20 mouse cellular contexts compared by ENCODE assay signal in genomic region chr15:9087421-9087820, GRCm38 (mm10). TPM values are rescaled to one million over a fixed set of nuclear protein-coding genes. Genes with fewer than 3 reads are reported as not detected.
DNase-seq lines count a peak whose midpoint lies in the region; ATAC-seq and TF ChIP-seq lines count a peak whose summit lies in the region.
"Had no signal": no experiment of that assay in that cellular context is flagged by ENCODE, and none has a peak within 500 bp of the region (broad histone marks: within the 10 kb centered on the region; RNA-seq: fewer than 3 reads in every experiment).

No protein-coding gene starts in this region.

- no peak for TF ChIP-seq EP300 in heart, adult 2 months (IDR thresholded peaks at IDR 0.05; ENCODE audit: insufficient read depth, low read depth, low read length)

- no peak for ATAC-seq in heart, embryonic 11.5 days (replicated peaks; ENCODE audit: insufficient number of reproducible peaks, low FRiP score, low TSS enrichment)
- ATAC-seq in liver, embryonic 11.5 days (replicated peaks; ENCODE audit: low FRiP score), result no peak
- ATAC-seq in intestine, postnatal 0 days, result peak; percentile 17; the same call in 1 of the 2 replicates
- ATAC-seq: forebrain, embryonic 16.5 days; lung, postnatal 0 days; Patski had no signal

- no peak overlapping the region for H3K9ac ChIP-seq in heart, embryonic 11.5 days (ENCODE audit: low read depth, low read length)
- H3K9ac ChIP-seq in heart, adult 2 months (ENCODE audit: low read depth, low read length), result no peak overlapping the region
- no peak overlapping the region for H3K9ac ChIP-seq in liver, embryonic 11.5 days (ENCODE audit: low read depth, low read length)
- H3K9ac ChIP-seq in intestine, postnatal 0 days (ENCODE audit: low read depth, low read length), result no peak overlapping the region
- H3K9ac ChIP-seq: hindbrain, embryonic 13.5 days; limb, embryonic 15.5 days; midbrain, embryonic 15.5 days had no signal

- peaks cover 31% of the 10 kb centered on the region for H3K4me1 ChIP-seq in heart, embryonic 11.5 days (ENCODE audit: control insufficient read depth, insufficient read depth, low read length)
- H3K4me1 ChIP-seq in heart, adult 2 months (ENCODE audit: control insufficient read depth, insufficient read depth, low read length), result no peaks in the 10 kb centered on the region
- H3K4me1 ChIP-seq in liver, embryonic 11.5 days (replicated peaks; ENCODE audit: control insufficient read depth, insufficient read depth, low read length), result peaks cover 20% of the 10 kb centered on the region
- H3K4me1 ChIP-seq in intestine, postnatal 0 days (replicated peaks; ENCODE audit: control insufficient read depth, insufficient read depth, low read length), result no peaks in the 10 kb centered on the region
- H3K4me1 ChIP-seq: limb, embryonic 15.5 days; midbrain, embryonic 15.5 days had no signal

- H3K4me2 ChIP-seq in heart, embryonic 11.5 days, result no peak overlapping the region; the same call in 1 of the 2 replicates
- no peak overlapping the region for H3K4me2 ChIP-seq in liver, embryonic 11.5 days
- H3K4me2 ChIP-seq in intestine, postnatal 0 days (replicated peaks; ENCODE audit: low read depth), result no peak overlapping the region
- H3K4me2 ChIP-seq: hindbrain, embryonic 13.5 days; limb, embryonic 15.5 days; midbrain, embryonic 15.5 days had no signal

- intact Hi-C loops in heart, adult 2 months (cut with DNase I), result no loop called here

- no peaks in the 10 kb centered on the region for H3K9me3 ChIP-seq in heart, embryonic 11.5 days (replicated peaks; ENCODE audit: control insufficient read depth, low read length)
- no peaks in the 10 kb centered on the region for H3K9me3 ChIP-seq in liver, embryonic 11.5 days (ENCODE audit: control insufficient read depth, low read length)
- H3K9me3 ChIP-seq in intestine, postnatal 0 days (ENCODE audit: control insufficient read depth), result no peaks in the 10 kb centered on the region
- H3K9me3 ChIP-seq: hindbrain, embryonic 13.5 days; limb, embryonic 15.5 days; midbrain, embryonic 15.5 days had no signal

- WGBS in heart, embryonic 11.5 days (ENCODE audit: insufficient replicate concordance), result 67% methylated on average over 5 of the region's 5 CpGs
- WGBS in heart, adult 2 months, result 72% methylated on average over 5 of the region's 5 CpGs
- 77% methylated on average over 5 of the region's 5 CpGs for WGBS in liver, embryonic 11.5 days
- 62% methylated on average over 5 of the region's 5 CpGs for WGBS in intestine, postnatal 0 days

- DNase-seq in heart, adult 2 months, result no peak
- DNase-seq in liver, embryonic 11.5 days (ENCODE audit: low spot score), result no peak
- no peak for DNase-seq in liver
- no peak for DNase-seq in spleen, postnatal 36 days (ENCODE audit: low spot score in 2 of 2)
- DNase-seq in lung, postnatal 14 days, result no peak
- DNase-seq: B cell, adult 2 months; cerebellum, adult 18-20 months; cerebellum, postnatal 25 days; gastrocnemius, adult 2 months; layer of hippocampus, postnatal 36 days; right cerebral cortex, postnatal 25 days had no signal

- H3K27me3 ChIP-seq in heart, embryonic 11.5 days (ENCODE audit: control insufficient read depth, insufficient read depth, low read length), result no peaks in the 10 kb centered on the region
- no peaks in the 10 kb centered on the region for H3K27me3 ChIP-seq in heart, adult 2 months (ENCODE audit: control insufficient read depth, insufficient read depth, low read length)
- H3K27me3 ChIP-seq in liver, embryonic 11.5 days (replicated peaks; ENCODE audit: control insufficient read depth, insufficient read depth, low read length), result no peaks in the 10 kb centered on the region
- H3K27me3 ChIP-seq in intestine, postnatal 0 days (replicated peaks; ENCODE audit: control insufficient read depth, insufficient read depth, low read length), result no peaks in the 10 kb centered on the region
- H3K27me3 ChIP-seq: hindbrain, embryonic 13.5 days; limb, embryonic 15.5 days; midbrain, embryonic 15.5 days; Patski had no signal

- no peak overlapping the region for H3K4me3 ChIP-seq in heart, embryonic 11.5 days (ENCODE audit: low read depth, low read length)
- H3K4me3 ChIP-seq in heart, adult 2 months, result no peak overlapping the region
- no peak overlapping the region for H3K4me3 ChIP-seq in liver, embryonic 11.5 days (ENCODE audit: low read depth, low read length)
- H3K4me3 ChIP-seq in intestine, postnatal 0 days (ENCODE audit: low read depth, low read length), result no peak overlapping the region
- H3K4me3 ChIP-seq: gastrocnemius, adult 2 months; hindbrain, embryonic 13.5 days; limb, embryonic 15.5 days; midbrain, embryonic 15.5 days; myocyte had no signal

- no peak for TF ChIP-seq CTCF in heart, adult 2 months (IDR thresholded peaks at IDR 0.05)
- TF ChIP-seq CTCF in intestine, postnatal 0 days (IDR thresholded peaks at IDR 0.05; ENCODE audit: low read depth), result no peak

- H3K36me3 ChIP-seq in heart, embryonic 11.5 days (ENCODE audit: control insufficient read depth, insufficient read depth, low read length), result peaks cover 6% of the 10 kb centered on the region
- no peaks in the 10 kb centered on the region for H3K36me3 ChIP-seq in heart, adult 2 months (ENCODE audit: control insufficient read depth, insufficient read depth, low read length)
- peaks cover 44% of the 10 kb centered on the region for H3K36me3 ChIP-seq in liver, embryonic 11.5 days (ENCODE audit: control insufficient read depth, insufficient read depth, low read length)
- H3K36me3 ChIP-seq in intestine, postnatal 0 days (ENCODE audit: control insufficient read depth, insufficient read depth), result peaks cover 18% of the 10 kb centered on the region
- H3K36me3 ChIP-seq: midbrain, embryonic 15.5 days had no signal

- no peaks in the 10 kb centered on the region for H3K79me2 ChIP-seq in heart, adult 2 months (replicated peaks; ENCODE audit: control insufficient read depth, insufficient read depth, low read length)

- TF ChIP-seq POLR2A in heart, adult 2 months (IDR thresholded peaks at IDR 0.05; ENCODE audit: insufficient read depth, low read depth, low read length), result no peak

- H3K27ac ChIP-seq in heart, embryonic 11.5 days (ENCODE audit: low read depth, low read length), result peak overlapping the region; percentile 37
- H3K27ac ChIP-seq in heart, adult 2 months, result no peak overlapping the region
- 0 out of 2 replicates have a peak overlapping the region, but pooled peaks have one; percentile 53 for H3K27ac ChIP-seq in liver, embryonic 11.5 days (ENCODE audit: low read depth, low read length)
- H3K27ac ChIP-seq in intestine, postnatal 0 days (ENCODE audit: low read depth, low read length), result peak overlapping the region; percentile 57
- H3K27ac ChIP-seq: gastrocnemius, adult 2 months; hindbrain, embryonic 13.5 days; limb, embryonic 15.5 days; midbrain, embryonic 15.5 days had no signal

RNA-seq across cellular contexts. Expression of gene Nadk2, which starts 16.4 kb away (rescaled TPM):
- 57.1 and 65.3 TPM in 2 replicates for polyA plus RNA-seq in heart, embryonic 11.5 days (2014; fragmentation: Nextera tagmentation; extraction: Ambion mirVana)
- total RNA-seq in heart, adult 2 months (2021), result 10 to 100 TPM; 61.4 to 74.8 TPM
- polyA plus RNA-seq in heart, adult 2 months (2012; rRNA removed), result 20.9 and 47.6 TPM in 2 replicates
- polyA plus RNA-seq in liver, embryonic 11.5 days (2014; fragmentation: Nextera tagmentation; extraction: Ambion mirVana), result 122 and 148 TPM in 2 replicates
- polyA plus RNA-seq in intestine, postnatal 0 days (2015; fragmentation: Nextera tagmentation; extraction: Ambion mirVana), result 37.3 and 38.8 TPM in 2 replicates

RNA-seq across cellular contexts. Expression of gene Lmbrd2, which starts 52.9 kb away (rescaled TPM):
- polyA plus RNA-seq in heart, embryonic 11.5 days (2014; fragmentation: Nextera tagmentation; extraction: Ambion mirVana), result 3.4 and 4.3 TPM in 2 replicates
- total RNA-seq in heart, adult 2 months (2021), result 10 to 100 TPM; 12.4 to 14.0 TPM
- polyA plus RNA-seq in heart, adult 2 months (2012; rRNA removed), result 5.5 and 12.2 TPM in 2 replicates
- 2.9 and 4.6 TPM in 2 replicates for polyA plus RNA-seq in liver, embryonic 11.5 days (2014; fragmentation: Nextera tagmentation; extraction: Ambion mirVana)
- polyA plus RNA-seq in intestine, postnatal 0 days (2015; fragmentation: Nextera tagmentation; extraction: Ambion mirVana), result 5.0 and 5.8 TPM in 2 replicates
